Mouse (Mus musculus): ENCODE results near the gene Tmem201. TPM values are rescaled to one million over a fixed set of nuclear protein-coding genes. Genes with fewer than 3 reads are reported as not detected.
A peak's percentile ranks its signal among the peaks of the same experiment; 100 is the strongest.

The Tmem201 gene
- polyA plus RNA-seq, 1 experiment from 2014 or later, result 38.4 TPM

- Histone ChIP-seq H3K27ac (replicated peaks in 1 of 2; ENCODE audit: control insufficient read depth in 1 of 2, insufficient read depth in 1 of 2, low read depth in 2 of 2, low read length in 2 of 2) (peak overlapping the region in 1 of 2 experiments; percentile 58; a peak in 1 of 4 replicates), H3K36me3 (ENCODE audit: control insufficient read depth, insufficient read depth, low read length) (no peaks in the 10 kb centered on the region), H3K4me1 (ENCODE audit: control insufficient read depth in 2 of 2, insufficient read depth in 2 of 2, low read length in 2 of 2) (peaks cover 17 to 19% of the 10 kb centered on the region in 2 experiments), H3K4me2 (ENCODE audit: low read length) (no peak overlapping the region), H3K9me3 (ENCODE audit: control insufficient read depth, low read length) (no peaks in the 10 kb centered on the region), H3K9ac (ENCODE audit: low read length) (no peak overlapping the region), H3K4me3 (ENCODE audit: control insufficient read depth in 1 of 2, insufficient read depth in 1 of 2, low read depth in 1 of 2, low read length in 2 of 2) (no peak overlapping the region), H3K27me3 (ENCODE audit: control insufficient read depth, insufficient read depth, low read length) (no peaks in the 10 kb centered on the region)
- 74% methylated on average over 8 of the region's 8 CpGs for WGBS
- ATAC-seq (ENCODE audit: insufficient number of reproducible peaks, insufficient read depth, low FRiP score, low read depth), result no peak
Observed at GRCm38 (mm10) chr4:149691368-149691767, 46.5 kb downstream of the Tmem201 start.

GRCm38 (mm10) chr4:149690828-149691280, 47.0 kb downstream of the Tmem201 start:
- Histone ChIP-seq H3K27me3 (ENCODE audit: control insufficient read depth, insufficient read depth, low read length) (no peaks in the 10 kb centered on the region), H3K36me3 (ENCODE audit: control insufficient read depth, insufficient read depth, low read length) (no peaks in the 10 kb centered on the region), H3K27ac (replicated peaks in 1 of 2; ENCODE audit: control insufficient read depth in 1 of 2, insufficient read depth in 1 of 2, low read depth in 2 of 2, low read length in 2 of 2) (peak overlapping the region in 1 of 2 experiments; percentile 58; a peak in 2 of 4 replicates), H3K9me3 (ENCODE audit: control insufficient read depth, low read length) (no peaks in the 10 kb centered on the region), H3K4me1 (ENCODE audit: control insufficient read depth in 2 of 2, insufficient read depth in 2 of 2, low read length in 2 of 2) (peaks cover 13 to 15% of the 10 kb centered on the region in 2 experiments), H3K4me3 (ENCODE audit: control insufficient read depth in 1 of 2, insufficient read depth in 1 of 2, low read depth in 1 of 2, low read length in 2 of 2) (no peak overlapping the region), H3K9ac (ENCODE audit: low read length) (0 out of 2 replicates have a peak overlapping the region, but pooled peaks have one; percentile 11), H3K4me2 (ENCODE audit: low read length) (0 out of 2 replicates have a peak overlapping the region, but pooled peaks have one; percentile 16)
- peak; percentile 36; the same call in 1 of the 2 replicates for ATAC-seq (ENCODE audit: insufficient number of reproducible peaks, insufficient read depth, low FRiP score, low read depth)
- 28% methylated on average over 8 of the region's 8 CpGs for WGBS

GRCm38 (mm10) chr4:149689822-149690700, 47.8 kb downstream of the Tmem201 start:
- Histone ChIP-seq H3K27ac (replicated peaks in 1 of 2; ENCODE audit: control insufficient read depth in 1 of 2, insufficient read depth in 1 of 2, low read depth in 2 of 2, low read length in 2 of 2) (peak overlapping the region in 1 of 2 experiments; percentile 58; a peak in 2 of 4 replicates), H3K9ac (ENCODE audit: low read length) (0 out of 2 replicates have a peak overlapping the region, but pooled peaks have one; percentile 11), H3K36me3 (ENCODE audit: control insufficient read depth, insufficient read depth, low read length) (no peaks in the 10 kb centered on the region), H3K4me3 (ENCODE audit: control insufficient read depth in 1 of 2, insufficient read depth in 1 of 2, low read depth in 1 of 2, low read length in 2 of 2) (no peak overlapping the region), H3K27me3 (ENCODE audit: control insufficient read depth, insufficient read depth, low read length) (no peaks in the 10 kb centered on the region), H3K4me2 (ENCODE audit: low read length) (no peak overlapping the region), H3K4me1 (ENCODE audit: control insufficient read depth in 2 of 2, insufficient read depth in 2 of 2, low read length in 2 of 2) (peaks cover 13 to 15% of the 10 kb centered on the region in 2 experiments), H3K9me3 (ENCODE audit: control insufficient read depth, low read length) (no peaks in the 10 kb centered on the region)
- WGBS, result 79% methylated on average over 12 of the region's 12 CpGs
- no peak for ATAC-seq (ENCODE audit: insufficient number of reproducible peaks, insufficient read depth, low FRiP score, low read depth)

GRCm38 (mm10) chr4:149688861-149689260, 49.0 kb downstream of the Tmem201 start:
- ATAC-seq (ENCODE audit: insufficient number of reproducible peaks, insufficient read depth, low FRiP score, low read depth), result no peak
- no peak overlapping the region for H3K4me3 ChIP-seq (ENCODE audit: control insufficient read depth in 1 of 2, insufficient read depth in 1 of 2, low read depth in 1 of 2, low read length in 2 of 2)
- H3K9me3 ChIP-seq (ENCODE audit: control insufficient read depth, low read length), result no peaks in the 10 kb centered on the region
- no peaks in the 10 kb centered on the region for H3K36me3 ChIP-seq (ENCODE audit: control insufficient read depth, insufficient read depth, low read length)
- no peak overlapping the region for H3K4me2 ChIP-seq (ENCODE audit: low read length)
- 82% methylated on average over 14 of the region's 14 CpGs for WGBS
- peaks cover 13 to 15% of the 10 kb centered on the region in 2 experiments for H3K4me1 ChIP-seq (ENCODE audit: control insufficient read depth in 2 of 2, insufficient read depth in 2 of 2, low read length in 2 of 2)
- H3K27ac ChIP-seq (replicated peaks in 1 of 2; ENCODE audit: control insufficient read depth in 1 of 2, insufficient read depth in 1 of 2, low read depth in 2 of 2, low read length in 2 of 2), result no peak overlapping the region
- no peak overlapping the region for H3K9ac ChIP-seq (ENCODE audit: low read length)
- H3K27me3 ChIP-seq (ENCODE audit: control insufficient read depth, insufficient read depth, low read length), result no peaks in the 10 kb centered on the region

- 79% methylated on average over 11 of the region's 11 CpGs for WGBS
- ATAC-seq (ENCODE audit: insufficient number of reproducible peaks, insufficient read depth, low FRiP score, low read depth), result no peak
- H3K9ac ChIP-seq (ENCODE audit: low read length), result no peak overlapping the region
Observed at GRCm38 (mm10) chr4:149684841-149685623, 52.8 kb downstream of the Tmem201 start.

GRCm38 (mm10) chr4:149683875-149684274, 54.0 kb downstream of the Tmem201 start:
- no peaks in the 10 kb centered on the region for H3K9me3 ChIP-seq (ENCODE audit: control insufficient read depth, low read length)
- H3K4me3 ChIP-seq (ENCODE audit: control insufficient read depth in 1 of 2, insufficient read depth in 1 of 2, low read depth in 1 of 2, low read length in 2 of 2), result no peak overlapping the region
- no peaks in the 10 kb centered on the region for H3K27me3 ChIP-seq (ENCODE audit: control insufficient read depth, insufficient read depth, low read length)
- no peak overlapping the region for H3K9ac ChIP-seq (ENCODE audit: low read length)
- no peak overlapping the region for H3K4me2 ChIP-seq (ENCODE audit: low read length)
- H3K36me3 ChIP-seq (ENCODE audit: control insufficient read depth, insufficient read depth, low read length), result no peaks in the 10 kb centered on the region
- no peaks in the 10 kb centered on the region for H3K4me1 ChIP-seq (ENCODE audit: control insufficient read depth in 2 of 2, insufficient read depth in 2 of 2, low read length in 2 of 2)
- no peak overlapping the region for H3K27ac ChIP-seq (replicated peaks in 1 of 2; ENCODE audit: control insufficient read depth in 1 of 2, insufficient read depth in 1 of 2, low read depth in 2 of 2, low read length in 2 of 2)
- ATAC-seq (ENCODE audit: insufficient number of reproducible peaks, insufficient read depth, low FRiP score, low read depth), result no peak
- WGBS, result 18% methylated on average over 7 of the region's 7 CpGs

More at GRCm38 (mm10) chr4:149684841-149685623, 52.8 kb downstream of the Tmem201 start:
- H3K9me3 ChIP-seq (ENCODE audit: control insufficient read depth, low read length), result no peaks in the 10 kb centered on the region
- no peaks in the 10 kb centered on the region; a peak in 1 of 4 replicates for H3K4me1 ChIP-seq (ENCODE audit: control insufficient read depth in 2 of 2, insufficient read depth in 2 of 2, low read length in 2 of 2)
- H3K27me3 ChIP-seq (ENCODE audit: control insufficient read depth, insufficient read depth, low read length), result no peaks in the 10 kb centered on the region
- H3K27ac ChIP-seq (replicated peaks in 1 of 2; ENCODE audit: control insufficient read depth in 1 of 2, insufficient read depth in 1 of 2, low read depth in 2 of 2, low read length in 2 of 2), result no peak overlapping the region
- H3K36me3 ChIP-seq (ENCODE audit: control insufficient read depth, insufficient read depth, low read length), result no peaks in the 10 kb centered on the region
- H3K4me2 ChIP-seq (ENCODE audit: low read length), result no peak overlapping the region
- no peak overlapping the region for H3K4me3 ChIP-seq (ENCODE audit: control insufficient read depth in 1 of 2, insufficient read depth in 1 of 2, low read depth in 1 of 2, low read length in 2 of 2)

GRCm38 (mm10) chr4:149679056-149679770, 58.6 kb downstream of the Tmem201 start:
- peaks cover 12% of the 10 kb centered on the region for H3K27me3 ChIP-seq (ENCODE audit: control insufficient read depth, insufficient read depth, low read length)
- no peaks in the 10 kb centered on the region for H3K36me3 ChIP-seq (ENCODE audit: control insufficient read depth, insufficient read depth, low read length)
- H3K9ac ChIP-seq (ENCODE audit: low read length), result no peak overlapping the region
- H3K4me3 ChIP-seq (ENCODE audit: control insufficient read depth in 1 of 2, insufficient read depth in 1 of 2, low read depth in 1 of 2, low read length in 2 of 2), result no peak overlapping the region
- no peaks in the 10 kb centered on the region for H3K9me3 ChIP-seq (ENCODE audit: control insufficient read depth, low read length)
- no peak overlapping the region for H3K4me2 ChIP-seq (ENCODE audit: low read length)
- no peak overlapping the region for H3K27ac ChIP-seq (replicated peaks in 1 of 2; ENCODE audit: control insufficient read depth in 1 of 2, insufficient read depth in 1 of 2, low read depth in 2 of 2, low read length in 2 of 2)
- H3K4me1 ChIP-seq (ENCODE audit: control insufficient read depth in 2 of 2, insufficient read depth in 2 of 2, low read length in 2 of 2), result peaks cover 5 to 13% of the 10 kb centered on the region in 2 experiments; a peak in 3 of 4 replicates
- whole genome bisulfite sequencing, result 66% methylated on average over 11 of the region's 11 CpGs
- no peak for ATAC-seq (ENCODE audit: insufficient number of reproducible peaks, insufficient read depth, low FRiP score, low read depth)

All from heart, embryonic 14.5 days (tissue).